Mouse (Mus musculus): ENCODE results near the gene Ccdc17.

The Ccdc17 gene

DNA sequence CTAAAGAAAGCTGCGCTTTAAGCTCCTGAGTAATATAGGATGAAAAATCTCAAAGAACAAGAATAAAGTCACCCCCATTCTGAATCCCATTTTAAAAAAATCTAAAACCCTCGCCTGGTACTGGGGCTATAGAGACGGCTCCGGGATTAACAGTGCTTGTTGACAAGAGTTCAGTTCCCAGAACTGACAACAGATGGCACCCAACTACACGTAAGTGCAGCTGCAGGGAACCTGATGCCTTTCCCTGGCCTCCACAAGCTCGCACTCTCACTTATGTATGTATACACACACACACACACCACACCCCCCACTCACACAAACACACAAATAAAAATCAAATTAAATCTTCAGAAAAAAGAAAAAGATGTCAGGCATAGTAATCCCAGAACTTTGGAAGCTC lies 47.9 kb downstream of the Ccdc17 start:
- DNase-seq (ENCODE audit: low spot score in 2 of 2), result no peak

GRCm38 (mm10) chr4:116645624-116646023 lies 49.2 kb downstream of the Ccdc17 start:
- no peak for DNase-seq (ENCODE audit: low spot score in 2 of 2)

DNA sequence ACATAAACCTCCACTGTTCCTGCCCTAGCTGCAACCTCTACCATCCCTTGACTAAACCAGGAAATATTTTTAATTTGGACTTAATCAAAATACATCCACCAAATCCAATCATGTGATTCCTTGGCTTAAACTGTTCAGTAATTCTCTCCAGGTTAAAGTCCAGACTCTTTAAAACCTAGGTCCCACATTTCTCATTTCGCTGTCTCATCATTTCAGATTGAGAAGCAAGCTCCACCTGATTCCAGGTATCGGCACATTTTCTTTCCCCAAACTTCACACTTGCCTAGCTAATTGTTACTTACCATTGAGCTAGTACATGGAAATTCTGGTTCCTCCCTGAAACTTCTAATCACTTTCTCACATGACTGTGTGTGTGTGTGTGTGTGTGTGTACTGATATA lies 53.0 kb downstream of the Ccdc17 start:
- DNase-seq (ENCODE audit: low spot score in 2 of 2), result no peak

Measured in spleen, postnatal 36 days (tissue).